Mouse (Mus musculus) liver, embryonic 16.5 days (tissue): ENCODE measurements at regions not wholly inside any gene's neighbourhood (a gene's known extent, or its start where the extent isn't known, plus 50 kb on each side); places are given as distances from the start of the nearest gene placed in this dataset.
A peak's percentile ranks its signal among the peaks of the same experiment; 100 is the strongest.
"Not testable (repeated sequence)": the region's sequence is repeated elsewhere in the genome, so short reads cannot be mapped to it uniquely, and the experiment has no call there.

Experiments used
- ATAC-seq: fragments of 200-750 bp; cut with Nextera tagmentation; 2 replicates; pipeline ENCODE4 v1.8.0; 2017; ENCODE audit warnings: low read depth, mild to moderate bottlenecking, moderate number of reproducible peaks, moderate library complexity
- H3K27ac ChIP-seq: fragments of 300-500 bp; sonication (generic); 2 replicates; pipeline ENCODE4 v1.5.1; 2014; ENCODE audit warnings: mild to moderate bottlenecking, low read length
- H3K27me3 ChIP-seq: fragments of 300-500 bp; sonication (generic); 2 replicates; pipeline ENCODE4 v1.6.1; 2014; ENCODE audit warnings: low read depth, low read length, mixed read lengths; ENCODE audit not compliant: control insufficient read depth, insufficient read depth
- H3K36me3 ChIP-seq: fragments of 300-500 bp; sonication (generic); 2 replicates; pipeline ENCODE4 v1.6.1; 2014; ENCODE audit warnings: mild to moderate bottlenecking; ENCODE audit not compliant: control insufficient read depth, insufficient read depth
- H3K4me1 ChIP-seq: fragments of 300-500 bp; sonication (generic); 2 replicates; pipeline ENCODE4 v1.6.1; 2014; ENCODE audit warnings: low read depth, low read length, mixed read lengths; ENCODE audit not compliant: control insufficient read depth
- H3K4me2 ChIP-seq: fragments of 300-500 bp; sonication (generic); 2 replicates; pipeline ENCODE4 v1.6.1; 2014; ENCODE audit warnings: low read depth, low read length, mixed read lengths
- H3K4me3 ChIP-seq: fragments of 300-500 bp; sonication (generic); 2 replicates; pipeline ENCODE4 v1.5.1; 2014; ENCODE audit warnings: low read depth, mild to moderate bottlenecking, low read length
- H3K9ac ChIP-seq: fragments of 300-500 bp; sonication (generic); 2 replicates; pipeline ENCODE4 v1.6.1; 2014; ENCODE audit warnings: low read depth, low read length
- H3K9me3 ChIP-seq: fragments of 300-500 bp; sonication (generic); replicated peaks from 2 replicates; pipeline ENCODE4 v1.6.1; 2016; ENCODE audit warnings: low read length; ENCODE audit not compliant: control insufficient read depth
- WGBS: fragments of 180-500 bp; shearing (Covaris S2); extraction: QIAGEN DNeasy Blood & Tissue Kit; methylation state at CpG from one replicate; pipeline ENCODE4 v1.1.7; 2014; ENCODE audit not compliant: insufficient replicate concordance; 5-methylcytosine and 5-hydroxymethylcytosine counted together

DNA sequence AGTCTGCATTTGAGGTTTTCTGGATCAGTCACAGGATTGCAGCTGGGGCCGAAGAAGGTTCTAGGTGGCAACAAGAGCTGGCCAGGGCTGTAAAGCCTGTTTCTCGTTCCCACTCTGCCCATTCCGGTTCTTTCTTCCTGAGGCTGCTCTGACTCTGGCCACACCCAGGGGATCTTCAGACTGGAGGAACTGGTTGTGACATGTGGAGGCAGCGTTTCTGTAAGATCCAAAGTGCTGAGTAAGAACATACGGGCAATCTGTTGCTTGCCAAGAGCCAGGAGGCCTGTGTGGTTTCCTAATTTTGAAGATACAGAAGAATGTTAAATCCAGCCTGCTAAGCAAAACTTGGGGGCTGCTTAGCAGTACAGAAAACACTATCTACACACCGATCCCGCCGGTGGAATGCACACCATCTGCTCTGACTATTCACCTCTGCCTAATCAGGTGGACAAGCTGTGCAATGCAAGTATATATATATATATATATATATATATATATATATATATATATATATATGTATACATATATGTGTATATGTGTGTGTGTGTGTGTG lies 99.3 kb upstream of the Bmp2k start:
- Histone ChIP-seq H3K9ac (no peak overlapping the region), H3K4me2 (0 out of 2 replicates have a peak overlapping the region, but pooled peaks have one; percentile 15), H3K9me3 (no peaks in the 10 kb centered on the region), H3K36me3 (no peaks in the 10 kb centered on the region), H3K4me1 (peaks cover 9% of the 10 kb centered on the region), H3K4me3 (no peak overlapping the region), H3K27me3 (peaks cover 2% of the 10 kb centered on the region; the same call in 1 of the 2 replicates), H3K27ac (no peak overlapping the region)
- ATAC-seq: peak; percentile 78
- WGBS: 27% methylated on average over 8 of the region's 8 CpGs

DNA sequence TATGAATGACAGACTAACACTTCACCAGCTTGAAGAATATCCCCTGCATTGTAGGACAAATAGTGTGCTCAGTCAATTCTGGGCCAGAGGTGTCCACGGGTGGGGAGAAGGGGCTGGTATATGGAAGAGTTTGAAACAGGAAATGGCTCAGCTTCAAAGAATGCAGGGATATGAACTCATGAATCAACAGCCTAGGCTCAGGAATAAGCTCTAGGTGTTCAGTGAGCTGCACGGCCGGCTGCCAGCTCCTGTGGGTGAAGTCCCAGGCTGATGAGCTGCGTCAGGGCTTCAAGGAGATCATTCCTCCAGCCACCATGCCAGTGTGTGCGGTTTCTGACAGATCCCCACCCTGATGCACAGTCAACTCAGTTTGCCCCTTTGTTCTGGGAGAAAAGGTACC lies 98.8 kb upstream of the Bmp2k start:
- WGBS: 69% methylated on average over 5 of the region's 5 CpGs
- ATAC-seq: no peak

DNA sequence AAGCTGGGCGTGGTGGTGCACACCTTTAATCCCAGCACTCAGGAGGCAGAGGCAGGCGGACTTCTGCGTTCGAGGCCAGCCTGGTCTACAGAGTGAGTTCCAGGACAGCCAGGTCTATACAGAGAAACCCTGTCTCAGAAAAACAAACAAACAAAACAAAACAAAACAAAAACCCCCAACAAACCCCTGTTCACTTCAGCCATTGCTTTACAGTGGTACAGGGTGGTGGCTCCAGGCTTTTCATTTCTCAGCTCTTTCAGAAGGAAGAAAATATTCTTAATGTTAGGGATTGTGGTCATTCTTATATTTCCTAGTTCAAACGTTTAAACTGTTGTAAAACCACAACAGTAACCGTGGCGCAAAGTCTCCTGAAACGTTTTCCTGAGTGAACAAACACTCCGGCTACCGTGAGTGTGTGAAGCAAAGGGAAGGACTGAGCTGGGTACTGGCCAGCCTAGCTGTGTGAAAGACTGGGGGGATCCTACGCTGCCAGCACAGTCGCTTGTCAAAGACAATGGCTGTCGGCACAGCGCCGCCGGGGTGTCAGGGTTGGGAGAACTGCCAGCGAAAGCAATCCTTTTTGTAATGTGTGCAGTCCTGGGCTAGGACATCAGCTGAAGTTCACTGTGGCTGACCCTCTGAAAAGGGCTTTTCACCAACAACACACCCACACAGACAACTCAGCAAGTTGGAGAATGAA lies 91.8 kb upstream of the Bmp2k start:
- Histone ChIP-seq H3K9ac (0 out of 2 replicates have a peak overlapping the region, but pooled peaks have one; percentile 10), H3K4me2 (peak overlapping the region; percentile 10), H3K9me3 (no peaks in the 10 kb centered on the region), H3K27me3 (peaks cover 2% of the 10 kb centered on the region; the same call in 1 of the 2 replicates), H3K4me1 (peaks cover 9% of the 10 kb centered on the region), H3K27ac (no peak overlapping the region), H3K36me3 (no peaks in the 10 kb centered on the region), H3K4me3 (no peak overlapping the region)
- WGBS: 22% methylated on average over 17 of the region's 17 CpGs
- ATAC-seq: peak; percentile 45

More for the DNA sequence above, 98.8 kb upstream of the Bmp2k start:
- Histone ChIP-seq H3K9ac (no peak overlapping the region), H3K4me1 (peaks cover 9% of the 10 kb centered on the region), H3K27me3 (peaks cover 2% of the 10 kb centered on the region; the same call in 1 of the 2 replicates), H3K36me3 (no peaks in the 10 kb centered on the region), H3K4me2 (no peak overlapping the region), H3K9me3 (no peaks in the 10 kb centered on the region), H3K27ac (peak overlapping the region; percentile 10; the same call in 1 of the 2 replicates), H3K4me3 (no peak overlapping the region)

DNA sequence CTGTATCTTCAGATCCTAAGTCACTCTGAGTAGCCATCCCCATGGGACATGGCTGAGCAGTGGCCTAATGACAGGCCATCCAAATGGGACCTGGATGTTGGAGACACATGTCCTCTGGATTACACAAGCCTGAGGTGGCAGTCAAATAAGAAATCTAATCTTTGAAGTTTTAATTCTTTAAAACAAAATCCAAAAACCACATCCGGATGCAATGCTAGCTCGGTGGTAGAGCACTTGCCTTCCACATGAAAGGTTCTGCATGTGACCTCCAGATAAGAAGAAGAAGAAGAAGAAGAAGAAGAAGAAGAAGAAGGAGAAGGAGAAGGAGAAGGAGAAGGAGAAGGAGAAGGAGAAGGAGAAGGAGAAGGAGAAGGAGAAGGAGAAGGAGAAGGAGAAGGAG lies 89.1 kb upstream of the Bmp2k start:
- H3K4me3 ChIP-seq: not testable (repeated sequence)
- peaks cover 35% of the 10 kb centered on the region for H3K4me1 ChIP-seq

DNA sequence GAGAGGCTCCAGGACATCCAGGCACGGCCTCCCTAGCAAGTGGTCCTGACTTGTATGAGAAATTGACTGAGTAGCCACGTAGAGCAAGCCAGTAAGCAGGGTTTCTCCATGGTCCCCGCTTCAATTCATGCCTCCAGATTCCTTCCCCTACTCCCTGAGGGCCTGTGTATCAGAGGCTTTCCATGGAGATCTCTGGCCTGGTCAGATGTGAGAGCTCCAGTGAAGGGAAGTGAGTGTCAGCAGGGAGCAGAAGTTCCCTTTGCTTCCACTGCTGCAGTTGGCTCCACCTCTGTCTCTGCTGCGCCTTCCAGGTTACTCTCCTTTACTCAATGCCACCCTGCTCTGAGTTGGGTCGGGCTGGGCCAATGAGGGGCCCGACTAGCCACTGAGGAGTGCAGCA lies 88.3 kb upstream of the Bmp2k start:
- H3K27ac ChIP-seq: peak overlapping the region; percentile 36; the same call in 1 of the 2 replicates
- H3K4me1 ChIP-seq: peaks cover 42% of the 10 kb centered on the region

More for the DNA sequence above, 89.1 kb upstream of the Bmp2k start:
- H3K36me3 ChIP-seq, H3K27me3 ChIP-seq, ATAC-seq, H3K27ac ChIP-seq, H3K9ac ChIP-seq, H3K4me2 ChIP-seq, H3K9me3 ChIP-seq: not testable (repeated sequence)
- 43% methylated on average over 2 of the region's 2 CpGs for WGBS

DNA sequence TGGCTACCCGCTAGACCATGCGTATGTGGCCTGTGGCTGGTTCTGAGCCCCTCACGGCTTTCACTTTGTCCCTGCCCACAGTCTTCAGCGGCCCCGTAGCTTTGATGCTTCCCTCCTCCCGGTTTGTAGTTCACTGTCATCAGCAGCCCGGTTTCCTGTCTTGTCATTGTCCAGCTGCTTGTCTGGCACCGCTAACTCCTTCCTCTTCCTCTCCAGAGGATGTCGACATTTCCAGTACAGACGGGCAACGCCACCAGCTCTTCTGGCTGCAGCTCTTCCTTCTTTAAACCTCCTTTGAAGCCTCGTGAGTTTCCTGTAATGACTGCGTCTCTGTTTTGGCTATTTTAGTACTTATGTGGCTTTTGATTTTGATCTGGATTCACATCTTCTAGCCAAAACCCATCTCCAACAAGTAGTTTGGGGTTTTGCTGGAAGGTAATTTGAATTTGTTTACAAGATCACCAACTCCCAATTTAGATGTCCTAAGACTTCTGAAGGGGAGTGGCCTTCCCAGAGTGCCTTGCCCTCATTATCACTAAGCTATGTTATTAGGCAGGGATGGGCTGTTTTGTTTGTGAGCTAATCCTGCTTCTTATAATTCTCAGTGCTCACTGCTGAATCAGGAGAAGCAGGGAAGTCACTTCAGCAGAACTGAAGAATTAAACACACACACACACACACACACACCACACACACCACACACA lies 85.8 kb upstream of the Bmp2k start:
- ATAC-seq: peak; percentile 89
- Histone ChIP-seq H3K4me3 (peak overlapping the region; percentile 53), H3K4me2 (peak overlapping the region; percentile 75), H3K9me3 (no peaks in the 10 kb centered on the region), H3K9ac (peak overlapping the region; percentile 72), H3K36me3 (no peaks in the 10 kb centered on the region), H3K27me3 (no peaks in the 10 kb centered on the region), H3K27ac (peak overlapping the region; percentile 93), H3K4me1 (peaks cover 57% of the 10 kb centered on the region)
- WGBS: 9% methylated on average over 13 of the region's 13 CpGs

More for the DNA sequence above, 88.3 kb upstream of the Bmp2k start:
- H3K9me3 ChIP-seq: no peaks in the 10 kb centered on the region
- no peak overlapping the region for H3K9ac ChIP-seq
- no peaks in the 10 kb centered on the region for H3K27me3 ChIP-seq
- H3K4me2 ChIP-seq: no peak overlapping the region
- ATAC-seq: no peak
- 69% methylated on average over 6 of the region's 6 CpGs for WGBS
- no peak overlapping the region for H3K4me3 ChIP-seq
- H3K36me3 ChIP-seq: no peaks in the 10 kb centered on the region

DNA sequence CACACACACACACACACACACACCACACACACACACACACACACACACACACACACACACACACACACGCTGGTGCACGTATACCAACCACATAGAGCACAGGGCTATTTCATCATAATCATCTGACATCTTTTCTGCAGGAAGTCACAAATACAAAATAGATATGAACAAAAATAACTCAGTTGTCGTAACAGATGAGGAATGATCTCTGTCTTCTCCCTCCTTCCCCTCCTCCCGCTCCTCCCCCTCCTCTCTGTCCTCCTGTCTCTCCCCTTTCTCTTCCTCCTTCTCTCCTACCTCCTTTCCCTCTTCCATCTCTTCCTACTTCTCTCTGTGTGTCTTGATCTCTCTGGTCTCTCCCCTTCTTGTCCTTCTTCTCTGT lies 85.2 kb upstream of the Bmp2k start:
- peak overlapping the region; percentile 15 for H3K9ac ChIP-seq
- H3K9me3 ChIP-seq: no peaks in the 10 kb centered on the region
- ATAC-seq: no peak
- H3K4me3 ChIP-seq: no peak overlapping the region
- WGBS: 17% methylated on average over 4 of the region's 4 CpGs
- H3K4me2 ChIP-seq: peak overlapping the region; percentile 75
- H3K4me1 ChIP-seq: peaks cover 62% of the 10 kb centered on the region
- no peaks in the 10 kb centered on the region for H3K36me3 ChIP-seq
- H3K27ac ChIP-seq: peak overlapping the region; percentile 93
- H3K27me3 ChIP-seq: no peaks in the 10 kb centered on the region

DNA sequence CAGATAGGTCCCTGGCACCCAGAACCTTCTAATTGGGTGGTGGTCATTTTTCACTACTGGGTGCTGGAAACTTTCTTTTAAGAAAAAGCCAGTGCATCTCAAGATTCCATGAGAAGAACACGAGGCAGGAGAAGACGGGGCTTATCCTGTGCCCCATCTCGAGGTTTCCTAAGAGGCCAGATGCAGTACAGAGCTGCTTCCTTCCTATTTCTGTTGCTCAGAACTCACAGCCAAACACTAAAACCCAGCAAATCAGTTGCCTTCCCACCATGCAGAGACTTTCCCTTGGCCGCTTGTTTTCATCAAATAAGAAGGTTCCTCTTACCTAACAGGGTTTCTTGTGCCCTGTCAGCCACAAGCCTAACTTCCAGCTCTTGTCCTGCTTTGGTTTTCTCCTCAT lies 84.7 kb upstream of the Bmp2k start:
- no peak overlapping the region for H3K4me3 ChIP-seq
- H3K36me3 ChIP-seq: no peaks in the 10 kb centered on the region
- no peaks in the 10 kb centered on the region for H3K27me3 ChIP-seq
- H3K9ac ChIP-seq: peak overlapping the region; percentile 15
- H3K9me3 ChIP-seq: no peaks in the 10 kb centered on the region
- peaks cover 68% of the 10 kb centered on the region for H3K4me1 ChIP-seq
- peak overlapping the region; percentile 93 for H3K27ac ChIP-seq
- ATAC-seq: no peak
- H3K4me2 ChIP-seq: peak overlapping the region; percentile 75
- 16% methylated on average over 4 of the region's 4 CpGs for WGBS

DNA sequence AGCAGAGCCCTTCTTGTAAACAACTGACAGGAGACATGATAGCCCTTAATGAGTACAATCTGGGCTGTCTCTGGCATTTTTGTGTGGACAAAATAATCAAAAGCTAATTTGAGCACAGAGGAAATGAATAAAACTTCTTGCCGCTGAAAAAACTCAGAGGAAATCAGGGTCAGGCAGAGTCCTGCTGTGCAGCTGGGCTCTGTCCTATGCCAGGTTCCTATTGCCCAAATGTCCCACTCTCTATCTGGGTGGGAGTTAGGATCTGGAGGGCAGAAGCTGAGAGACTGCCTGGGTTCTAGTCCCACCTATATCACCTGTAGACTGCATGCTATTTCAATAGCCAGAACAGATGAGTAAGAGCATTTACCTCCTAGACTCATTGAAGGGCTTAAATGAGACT lies 83.8 kb upstream of the Bmp2k start:
- H3K4me1 ChIP-seq: peaks cover 75% of the 10 kb centered on the region
- H3K27ac ChIP-seq: peak overlapping the region; percentile 93
- H3K4me3 ChIP-seq: no peak overlapping the region
- H3K4me2 ChIP-seq: no peak overlapping the region
- WGBS: 44% methylated on average over 1 of the region's 1 CpGs
- peak overlapping the region; percentile 23; the same call in 1 of the 2 replicates for H3K9ac ChIP-seq
- H3K36me3 ChIP-seq: no peaks in the 10 kb centered on the region
- no peaks in the 10 kb centered on the region for H3K27me3 ChIP-seq
- no peaks in the 10 kb centered on the region for H3K9me3 ChIP-seq
- no peak for ATAC-seq
